Mouse (Mus musculus) left cerebral cortex, postnatal 4 days (tissue): ENCODE measurements around the gene Nppc. TPM values are rescaled to one million over a fixed set of nuclear protein-coding genes. Genes with fewer than 3 reads are reported as not detected.

Experiments used
- microRNA-seq: library from miRNA; unstranded; fragments of <30 nt; microRNA quantifications from one replicate; pipeline ENCODE4 v1.2.0, GENCODE M21; 2022
- total RNA-seq, 2 experiments: library from RNA; stranded (reverse); gene quantifications; 2 replicates each; pipeline ENCODE4 v1.2.3; 2021

Gene Nppc
- total RNA-seq, 2 experiments from 2014 or later: 7.3 to 7.6 TPM

Small RNA genes within 50 kb of the gene (microRNA-seq; reads per million reads assigned to microRNA genes)
- not detected for gene Gm22955

Other genes with a start within 250 kb of the Nppc start
- gene Nmur1, start 244.3 kb downstream of the Nppc start, total RNA-seq: under 1 TPM; 0.48 to 0.62 TPM
- gene Tex44, start 244.2 kb downstream of the Nppc start, total RNA-seq: not detected
- gene Ptma, start 143.8 kb downstream of the Nppc start, total RNA-seq: 1,000 to 10,000 TPM; 1,018 to 1,064 TPM
- gene Pde6d, start 87.9 kb downstream of the Nppc start, total RNA-seq: 10 to 100 TPM; 74.4 to 74.5 TPM
- 10 to 100 TPM; 34.2 to 36.5 TPM for gene Cops7b, start 87.7 kb downstream of the Nppc start, total RNA-seq
- gene Dis3l2, start 33.2 kb upstream of the Nppc start, total RNA-seq: 10 to 100 TPM; 37.5 to 38.6 TPM